Mouse (Mus musculus) midbrain, embryonic 14.5 days (tissue): ENCODE data around the gene Dcaf17. TPM values are rescaled to one million over a fixed set of nuclear protein-coding genes. Genes with fewer than 3 reads are reported as not detected.

Source experiments
- ATAC-seq: fragments of 200-750 bp; cut with Nextera tagmentation; 2 replicates; pipeline ENCODE4 v1.8.0; 2017; ENCODE audit warnings: moderate number of reproducible peaks, moderate library complexity; ENCODE audit not compliant: low FRiP score, low TSS enrichment
- DNase-seq: peaks from one replicate; pipeline ENCODE4 v3.0.0-alpha.2; 2015
- H3K27ac ChIP-seq: fragments of 300-500 bp; sonication (generic); replicated peaks from 2 replicates; pipeline ENCODE4 v1.5.1; 2014; ENCODE audit warnings: mild to moderate bottlenecking, low read depth, low read length, moderate library complexity
- H3K27me3 ChIP-seq: fragments of 300-500 bp; sonication (generic); 2 replicates; pipeline ENCODE4 v1.6.1; 2014; ENCODE audit warnings: low read length, control low read depth, mixed read lengths; ENCODE audit not compliant: control insufficient read depth, insufficient read depth
- H3K36me3 ChIP-seq: fragments of 300-500 bp; sonication (generic); 2 replicates; pipeline ENCODE4 v1.6.1; 2014; ENCODE audit warnings: low read length, control low read depth; ENCODE audit not compliant: control insufficient read depth, insufficient read depth
- H3K4me1 ChIP-seq: fragments of 300-500 bp; sonication (generic); 2 replicates; pipeline ENCODE4 v1.6.1; 2014; ENCODE audit warnings: mild to moderate bottlenecking, antibody characterized with exemption, low read length, control low read depth; ENCODE audit not compliant: control insufficient read depth, insufficient read depth
- H3K4me2 ChIP-seq: fragments of 300-500 bp; sonication (generic); 2 replicates; pipeline ENCODE4 v1.6.1; 2014; ENCODE audit warnings: mild to moderate bottlenecking, low read length, moderate library complexity
- H3K4me3 ChIP-seq: fragments of 300-500 bp; sonication (generic); replicated peaks from 2 replicates; pipeline ENCODE4 v1.5.1; 2014; ENCODE audit warnings: low read depth, low read length
- H3K9ac ChIP-seq: fragments of 300-500 bp; sonication (generic); replicated peaks from 2 replicates; pipeline ENCODE4 v1.6.1; 2014; ENCODE audit warnings: mild to moderate bottlenecking, low read length, moderate library complexity
- H3K9me3 ChIP-seq: fragments of 300-500 bp; sonication (generic); 2 replicates; pipeline ENCODE4 v1.6.1; 2016; ENCODE audit warnings: low read length, control low read depth, mixed read lengths; ENCODE audit not compliant: control insufficient read depth
- WGBS: fragments of 180-500 bp; shearing (Covaris S2); extraction: QIAGEN DNeasy Blood & Tissue Kit; methylation state at CpG from one replicate; pipeline ENCODE4 v1.1.7; 2014; 5-methylcytosine and 5-hydroxymethylcytosine counted together
- polyA plus RNA-seq: library from polyadenylated mRNA; unstranded; fragments of >200 nt; fragmentation: Nextera tagmentation; extraction: Ambion mirVana; gene quantifications from 2 replicates; pipeline ENCODE4 v1.2.1, GENCODE M21; 2014

Gene Dcaf17
- polyA plus RNA-seq, 1 experiment from 2014 or later, result 33.3 TPM

- no peak for ATAC-seq
Measured at GRCm38 (mm10) chr2:71103292-71103680, 48.2 kb downstream of the Dcaf17 start.

GRCm38 (mm10) chr2:71104696-71105095, 49.6 kb downstream of the Dcaf17 start:
- 68% methylated on average over 3 of the region's 3 CpGs for WGBS
- ATAC-seq (no peak), DNase-seq (no peak)
- H3K27ac ChIP-seq, result no peak overlapping the region
- no peak overlapping the region for H3K4me2 ChIP-seq
- H3K27me3 ChIP-seq, result no peaks in the 10 kb centered on the region
- H3K36me3 ChIP-seq, result no peaks in the 10 kb centered on the region; the same call in 1 of the 2 replicates
- H3K4me3 ChIP-seq, result no peak overlapping the region
- H3K4me1 ChIP-seq, result no peaks in the 10 kb centered on the region
- H3K9ac ChIP-seq, result no peak overlapping the region
- no peaks in the 10 kb centered on the region for H3K9me3 ChIP-seq

More at GRCm38 (mm10) chr2:71103292-71103680, 48.2 kb downstream of the Dcaf17 start:
- no peak overlapping the region for H3K9ac ChIP-seq
- no peak overlapping the region for H3K4me3 ChIP-seq
- H3K36me3 ChIP-seq, result peaks cover 4% of the 10 kb centered on the region; the same call in 1 of the 2 replicates
- no peak for DNase-seq
- no peaks in the 10 kb centered on the region for H3K9me3 ChIP-seq
- H3K27me3 ChIP-seq, result no peaks in the 10 kb centered on the region
- 94% methylated on average over 4 of the region's 4 CpGs for WGBS
- H3K27ac ChIP-seq, result no peak overlapping the region
- H3K4me1 ChIP-seq, result no peaks in the 10 kb centered on the region
- no peak overlapping the region for H3K4me2 ChIP-seq

- Histone ChIP-seq H3K27me3 (no peaks in the 10 kb centered on the region), H3K4me3 (no peak overlapping the region), H3K27ac (no peak overlapping the region), H3K4me1 (no peaks in the 10 kb centered on the region), H3K9ac (no peak overlapping the region), H3K4me2 (no peak overlapping the region), H3K9me3 (no peaks in the 10 kb centered on the region), H3K36me3 (no peaks in the 10 kb centered on the region; the same call in 1 of the 2 replicates)
- no peak for DNase-seq
- no peak for ATAC-seq
- 85% methylated on average over 14 of the region's 14 CpGs for WGBS
Measured at GRCm38 (mm10) chr2:71105469-71106215, 50.5 kb downstream of the Dcaf17 start.

GRCm38 (mm10) chr2:71107225-71107624, 52.1 kb downstream of the Dcaf17 start:
- no peak for ATAC-seq
- WGBS, result 87% methylated on average over 2 of the region's 2 CpGs
- H3K4me2 ChIP-seq, result no peak overlapping the region
- H3K27me3 ChIP-seq, result no peaks in the 10 kb centered on the region
- no peak for DNase-seq
- no peaks in the 10 kb centered on the region for H3K36me3 ChIP-seq
- no peaks in the 10 kb centered on the region for H3K9me3 ChIP-seq
- no peak overlapping the region for H3K27ac ChIP-seq
- no peak overlapping the region for H3K4me3 ChIP-seq
- H3K4me1 ChIP-seq, result no peaks in the 10 kb centered on the region
- H3K9ac ChIP-seq, result no peak overlapping the region

GRCm38 (mm10) chr2:71108541-71108940, 53.4 kb downstream of the Dcaf17 start:
- H3K4me2 ChIP-seq, result no peak overlapping the region
- H3K27me3 ChIP-seq, result no peaks in the 10 kb centered on the region
- H3K4me1 ChIP-seq, result no peaks in the 10 kb centered on the region
- no peak for ATAC-seq
- no peak overlapping the region for H3K9ac ChIP-seq
- 86% methylated on average over 3 of the region's 3 CpGs for whole genome bisulfite sequencing
- H3K27ac ChIP-seq, result no peak overlapping the region
- DNase-seq, result no peak
- H3K9me3 ChIP-seq, result no peaks in the 10 kb centered on the region
- no peaks in the 10 kb centered on the region for H3K36me3 ChIP-seq
- no peak overlapping the region for H3K4me3 ChIP-seq

- ATAC-seq (no peak), DNase-seq (no peak)
- Histone ChIP-seq H3K9ac (no peak overlapping the region), H3K4me2 (no peak overlapping the region), H3K27ac (no peak overlapping the region), H3K4me1 (peaks cover 9% of the 10 kb centered on the region), H3K27me3 (peaks cover 17% of the 10 kb centered on the region), H3K4me3 (no peak overlapping the region), H3K9me3 (0 out of 2 replicates have a peak, but pooled peaks cover 3% of the 10 kb centered on the region), H3K36me3 (no peaks in the 10 kb centered on the region)
- 76% methylated on average over 6 of the region's 6 CpGs for WGBS
Measured at GRCm38 (mm10) chr2:71113489-71114171, 58.5 kb downstream of the Dcaf17 start.

GRCm38 (mm10) chr2:71116151-71116550, 61.0 kb downstream of the Dcaf17 start:
- Histone ChIP-seq H3K27ac (no peak overlapping the region), H3K4me2 (no peak overlapping the region), H3K27me3 (peaks cover 26% of the 10 kb centered on the region), H3K4me3 (no peak overlapping the region), H3K4me1 (peaks cover 9% of the 10 kb centered on the region), H3K9ac (no peak overlapping the region), H3K36me3 (no peaks in the 10 kb centered on the region), H3K9me3 (0 out of 2 replicates have a peak, but pooled peaks cover 3% of the 10 kb centered on the region)
- WGBS, result 96% methylated on average over 4 of the region's 4 CpGs
- DNase-seq (no peak), ATAC-seq (no peak)

- Histone ChIP-seq H3K9ac (peak within 1 kb of the TSS; percentile 27; the same call in 1 of the 2 replicates), H3K4me2 (peak within 1 kb of the TSS; percentile 74), H3K4me1 (peaks cover 9% of the 10 kb centered on the region), H3K4me3 (peak within 1 kb of the TSS; percentile 38), H3K9me3 (0 out of 2 replicates have a peak, but pooled peaks cover 3% of the 10 kb centered on the region), H3K27me3 (peaks cover 26% of the 10 kb centered on the region), H3K27ac (no peak within 1 kb of the TSS), H3K36me3 (no peaks in the 10 kb centered on the region)
- DNase-seq (peak; percentile 36), ATAC-seq (no peak; the same call in 1 of the 2 replicates)
- WGBS, result 3% methylated on average over 60 of the region's 60 CpGs
Measured at GRCm38 (mm10) chr2:71117797-71118708, 62.9 kb downstream of the Dcaf17 start, which contains the start of gene Cybrd1. Gene Cybrd1, plus strand, starts transcription at chr2:71117923.
